Mouse (Mus musculus) stomach, embryonic 16.5 days (tissue): ENCODE data around the gene Dscaml1. TPM values are rescaled to one million over a fixed set of nuclear protein-coding genes. Genes with fewer than 3 reads are reported as not detected.
A peak's percentile ranks its signal among the peaks of the same experiment; 100 is the strongest.

Source experiments
- ATAC-seq: fragments of 200-750 bp; cut with Nextera tagmentation; 2 replicates; pipeline ENCODE4 v1.8.0; 2017; ENCODE audit warnings: moderate number of reproducible peaks, moderate TSS enrichment; ENCODE audit not compliant: insufficient read depth, low FRiP score
- H3K27ac ChIP-seq: fragments of 300-500 bp; sonication (generic); 2 replicates; pipeline ENCODE4 v1.5.1; 2014; ENCODE audit warnings: low read length
- H3K27me3 ChIP-seq: fragments of 300-500 bp; sonication (generic); 2 replicates; pipeline ENCODE4 v1.6.1; 2014; ENCODE audit warnings: low read length, control low read depth, mixed read lengths; ENCODE audit not compliant: control insufficient read depth, insufficient read depth
- H3K36me3 ChIP-seq: fragments of 300-500 bp; sonication (generic); 2 replicates; pipeline ENCODE4 v1.6.1; 2014; ENCODE audit warnings: low read length; ENCODE audit not compliant: control insufficient read depth, insufficient read depth
- H3K4me1 ChIP-seq: fragments of 300-500 bp; sonication (generic); 2 replicates; pipeline ENCODE4 v1.6.1; 2014; ENCODE audit warnings: low read length, control low read depth, mixed read lengths; ENCODE audit not compliant: control insufficient read depth, insufficient read depth
- H3K4me2 ChIP-seq: fragments of 300-500 bp; sonication (generic); 2 replicates; pipeline ENCODE4 v1.6.1; 2014; ENCODE audit warnings: low read depth, low read length, mixed read lengths
- H3K4me3 ChIP-seq: fragments of 300-500 bp; sonication (generic); replicated peaks from 2 replicates; pipeline ENCODE4 v1.5.1; 2014; ENCODE audit warnings: mild to moderate bottlenecking, low read length
- H3K9ac ChIP-seq: fragments of 300-500 bp; sonication (generic); 2 replicates; pipeline ENCODE4 v1.6.1; 2014; ENCODE audit warnings: low read length
- H3K9me3 ChIP-seq: fragments of 300-500 bp; sonication (generic); replicated peaks from 2 replicates; pipeline ENCODE4 v1.6.1; 2016; ENCODE audit warnings: low read length, control low read depth; ENCODE audit not compliant: control insufficient read depth
- WGBS: fragments of 180-500 bp; shearing (Covaris S2); extraction: QIAGEN DNeasy Blood & Tissue Kit; methylation state at CpG from one replicate; pipeline ENCODE4 v1.1.7; 2014; 5-methylcytosine and 5-hydroxymethylcytosine counted together
- polyA plus RNA-seq: library from polyadenylated mRNA; unstranded; fragments of >200 nt; fragmentation: Nextera tagmentation; extraction: Ambion mirVana; gene quantifications from 2 replicates; pipeline ENCODE4 v1.2.1, GENCODE M21; 2015

The Dscaml1 gene
- polyA plus RNA-seq, 1 experiment from 2014 or later, result 0.30 TPM

- H3K4me1 ChIP-seq, result peaks cover 7% of the 10 kb centered on the region; the same call in 1 of the 2 replicates
- H3K27ac ChIP-seq, result no peak overlapping the region
- H3K27me3 ChIP-seq, result no peaks in the 10 kb centered on the region
- H3K9me3 ChIP-seq, result no peaks in the 10 kb centered on the region
- peak overlapping the region; percentile 47 for H3K9ac ChIP-seq
- peak; percentile 65; the same call in 1 of the 2 replicates for ATAC-seq
- H3K4me2 ChIP-seq, result peak overlapping the region; percentile 51
- H3K36me3 ChIP-seq, result no peaks in the 10 kb centered on the region
- H3K4me3 ChIP-seq, result peak overlapping the region; percentile 36
- 36% methylated on average over 33 of the region's 33 CpGs for WGBS
Measured at GRCm38 (mm10) chr9:45407706-45408675, 18.4 kb upstream of the Dscaml1 start.

- no peak overlapping the region for H3K27ac ChIP-seq
- H3K27me3 ChIP-seq, result no peaks in the 10 kb centered on the region
- no peaks in the 10 kb centered on the region for H3K9me3 ChIP-seq
- WGBS, result 73% methylated on average over 5 of the region's 5 CpGs
- H3K9ac ChIP-seq, result no peak overlapping the region
- no peak for ATAC-seq
- no peak overlapping the region for H3K4me2 ChIP-seq
- H3K36me3 ChIP-seq, result no peaks in the 10 kb centered on the region
- H3K4me3 ChIP-seq, result no peak overlapping the region
- peaks cover 7% of the 10 kb centered on the region; the same call in 1 of the 2 replicates for H3K4me1 ChIP-seq
Measured at GRCm38 (mm10) chr9:45410193-45410592, 16.2 kb upstream of the Dscaml1 start.

GRCm38 (mm10) chr9:45410614-45411013, 15.8 kb upstream of the Dscaml1 start:
- no peak overlapping the region for H3K4me3 ChIP-seq
- peaks cover 7% of the 10 kb centered on the region; the same call in 1 of the 2 replicates for H3K4me1 ChIP-seq
- no peak overlapping the region for H3K4me2 ChIP-seq
- WGBS, result 89% methylated on average over 2 of the region's 2 CpGs
- ATAC-seq, result no peak
- H3K9me3 ChIP-seq, result no peaks in the 10 kb centered on the region
- H3K36me3 ChIP-seq, result no peaks in the 10 kb centered on the region
- no peak overlapping the region for H3K9ac ChIP-seq
- H3K27ac ChIP-seq, result no peak overlapping the region
- no peaks in the 10 kb centered on the region for H3K27me3 ChIP-seq

GRCm38 (mm10) chr9:45411111-45411510, 15.3 kb upstream of the Dscaml1 start:
- Histone ChIP-seq H3K9ac (no peak overlapping the region), H3K27me3 (no peaks in the 10 kb centered on the region), H3K4me1 (peaks cover 7% of the 10 kb centered on the region; the same call in 1 of the 2 replicates), H3K4me3 (no peak overlapping the region), H3K36me3 (no peaks in the 10 kb centered on the region), H3K27ac (no peak overlapping the region), H3K9me3 (no peaks in the 10 kb centered on the region), H3K4me2 (no peak overlapping the region)
- 86% methylated on average over 3 of the region's 3 CpGs for WGBS
- no peak for ATAC-seq

- Histone ChIP-seq H3K4me2 (peak overlapping the region; percentile 49), H3K36me3 (no peaks in the 10 kb centered on the region), H3K27ac (no peak overlapping the region), H3K4me3 (peak overlapping the region; percentile 13; the same call in 1 of the 2 replicates), H3K27me3 (no peaks in the 10 kb centered on the region), H3K9ac (0 out of 2 replicates have a peak overlapping the region, but pooled peaks have one; percentile 20), H3K9me3 (no peaks in the 10 kb centered on the region), H3K4me1 (peaks cover 7% of the 10 kb centered on the region; the same call in 1 of the 2 replicates)
- ATAC-seq, result peak; percentile 23; the same call in 1 of the 2 replicates
- WGBS, result 14% methylated on average over 7 of the region's 7 CpGs
Measured at GRCm38 (mm10) chr9:45411803-45412202, 14.6 kb upstream of the Dscaml1 start.

GRCm38 (mm10) chr9:45412287-45412686, 14.1 kb upstream of the Dscaml1 start:
- Histone ChIP-seq H3K4me2 (peak overlapping the region; percentile 49), H3K4me1 (peaks cover 7% of the 10 kb centered on the region; the same call in 1 of the 2 replicates), H3K9ac (0 out of 2 replicates have a peak overlapping the region, but pooled peaks have one; percentile 20), H3K27ac (no peak overlapping the region), H3K27me3 (no peaks in the 10 kb centered on the region), H3K4me3 (0 out of 2 replicates have a peak overlapping the region, but pooled peaks have one; percentile 13), H3K9me3 (no peaks in the 10 kb centered on the region), H3K36me3 (no peaks in the 10 kb centered on the region)
- 0 out of 2 replicates have a peak, but pooled peaks have one; percentile 11 for ATAC-seq
- 9% methylated on average over 10 of the region's 10 CpGs for WGBS

- Histone ChIP-seq H3K36me3 (no peaks in the 10 kb centered on the region), H3K4me2 (no peak overlapping the region), H3K4me3 (no peak overlapping the region), H3K4me1 (peaks cover 7% of the 10 kb centered on the region; the same call in 1 of the 2 replicates), H3K9ac (no peak overlapping the region), H3K9me3 (no peaks in the 10 kb centered on the region), H3K27me3 (no peaks in the 10 kb centered on the region), H3K27ac (no peak overlapping the region)
- ATAC-seq, result no peak
- WGBS, result 72% methylated on average over 4 of the region's 4 CpGs
Measured at GRCm38 (mm10) chr9:45412700-45413477, 13.5 kb upstream of the Dscaml1 start.

- ATAC-seq, result no peak
- H3K4me2 ChIP-seq, result no peak overlapping the region
- no peak overlapping the region for H3K4me3 ChIP-seq
- no peak overlapping the region for H3K9ac ChIP-seq
- H3K27ac ChIP-seq, result no peak overlapping the region
- H3K36me3 ChIP-seq, result no peaks in the 10 kb centered on the region
- H3K9me3 ChIP-seq, result no peaks in the 10 kb centered on the region
- H3K4me1 ChIP-seq, result peaks cover 4% of the 10 kb centered on the region; the same call in 1 of the 2 replicates
- H3K27me3 ChIP-seq, result no peaks in the 10 kb centered on the region
- 52% methylated on average over 5 of the region's 5 CpGs for WGBS
Measured at GRCm38 (mm10) chr9:45413478-45414140, 12.8 kb upstream of the Dscaml1 start.
